Mouse (Mus musculus) urinary bladder, adult 18-20 months (tissue): Measurements from ENCODE around the gene Mst1r.

Experiments used
- DNase-seq, 2 experiments: peaks; one replicate each; pipeline ENCODE4 v3.0.0; 2022; ENCODE audit warnings: low spot score in 2 of 2, mixed read lengths in 2 of 2

The Mst1r gene

DNA sequence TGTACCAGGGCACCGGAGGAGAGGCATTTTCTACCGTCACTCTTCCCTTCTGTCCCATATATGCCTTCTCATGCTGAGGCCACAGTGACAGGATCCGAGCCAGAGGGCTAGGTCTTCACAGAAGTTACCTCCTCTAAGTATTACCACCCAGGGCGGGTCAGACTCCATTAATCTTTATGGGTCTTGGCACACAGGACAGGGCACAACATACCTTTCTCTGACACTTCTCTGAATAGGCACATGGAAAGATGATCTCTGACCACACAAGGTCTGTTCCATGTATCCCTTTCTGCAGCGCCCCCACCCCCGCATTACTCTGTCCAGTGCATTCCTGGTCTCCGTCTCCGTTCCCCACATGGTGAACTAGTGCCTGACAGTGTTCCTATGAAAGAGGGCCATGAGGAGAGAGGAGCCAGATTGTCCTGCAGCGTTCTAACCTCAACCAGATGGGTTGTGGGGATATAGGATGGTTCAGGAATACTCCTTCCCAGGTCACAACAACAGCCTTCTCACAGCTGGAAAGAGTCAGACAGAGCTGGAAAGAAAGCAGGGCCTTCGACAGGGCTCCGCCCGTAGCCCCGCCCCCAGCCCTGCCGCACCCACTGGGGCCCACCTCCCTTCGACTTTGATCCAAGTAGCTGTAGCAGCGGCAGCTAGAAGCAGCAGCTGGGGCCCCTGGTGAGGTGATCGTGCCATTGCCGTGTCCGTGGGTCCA lies at the start of gene Mst1r:
TSS of gene Mst1r (plus strand) at position 622 of the 715 bp plus-strand sequence.
- peak; percentile 78 to 90 for DNase-seq

DNA sequence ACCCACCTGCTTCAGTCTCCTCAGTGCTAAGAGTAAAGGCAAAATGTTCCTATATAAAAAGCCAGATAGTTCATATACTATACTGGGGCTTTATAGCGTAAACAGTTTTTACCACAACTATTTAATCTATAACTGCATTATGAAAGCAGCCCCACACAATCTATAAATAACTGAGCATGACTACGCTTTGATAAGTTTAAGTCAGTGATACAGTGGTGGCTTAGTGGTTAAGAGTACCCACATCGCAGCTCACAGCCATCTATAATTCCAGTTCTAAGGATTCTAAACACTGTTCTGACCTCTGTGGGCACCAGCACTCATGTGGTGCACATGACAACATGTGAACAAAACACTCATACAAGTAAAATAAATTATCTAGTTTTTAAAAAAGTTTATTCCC lies 48.3 kb upstream of the Mst1r start:
- no peak for DNase-seq

DNA sequence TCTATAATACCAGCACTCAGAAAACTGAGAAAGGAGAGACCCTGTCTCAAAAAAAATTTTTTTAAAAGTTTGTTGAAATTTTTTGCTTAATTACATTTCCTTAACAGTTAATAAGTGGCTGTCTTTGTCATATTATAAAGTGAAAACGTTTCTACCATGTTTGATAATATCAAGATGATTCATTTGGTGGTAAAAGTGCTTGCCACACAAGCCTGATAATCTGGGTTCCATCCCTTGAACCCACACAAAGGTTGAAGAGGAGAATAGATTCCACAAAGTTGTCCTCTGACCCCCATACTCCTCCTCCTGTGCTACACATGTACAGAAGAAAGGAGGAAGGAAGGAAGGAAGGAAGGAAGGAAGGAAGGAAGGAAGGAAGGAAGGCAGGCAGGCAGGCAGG lies 42.2 kb upstream of the Mst1r start:
- no peak for DNase-seq

- no peak for DNase-seq
Observed at GRCm38 (mm10) chr9:107866081-107866480, 40.6 kb upstream of the Mst1r start.

DNA sequence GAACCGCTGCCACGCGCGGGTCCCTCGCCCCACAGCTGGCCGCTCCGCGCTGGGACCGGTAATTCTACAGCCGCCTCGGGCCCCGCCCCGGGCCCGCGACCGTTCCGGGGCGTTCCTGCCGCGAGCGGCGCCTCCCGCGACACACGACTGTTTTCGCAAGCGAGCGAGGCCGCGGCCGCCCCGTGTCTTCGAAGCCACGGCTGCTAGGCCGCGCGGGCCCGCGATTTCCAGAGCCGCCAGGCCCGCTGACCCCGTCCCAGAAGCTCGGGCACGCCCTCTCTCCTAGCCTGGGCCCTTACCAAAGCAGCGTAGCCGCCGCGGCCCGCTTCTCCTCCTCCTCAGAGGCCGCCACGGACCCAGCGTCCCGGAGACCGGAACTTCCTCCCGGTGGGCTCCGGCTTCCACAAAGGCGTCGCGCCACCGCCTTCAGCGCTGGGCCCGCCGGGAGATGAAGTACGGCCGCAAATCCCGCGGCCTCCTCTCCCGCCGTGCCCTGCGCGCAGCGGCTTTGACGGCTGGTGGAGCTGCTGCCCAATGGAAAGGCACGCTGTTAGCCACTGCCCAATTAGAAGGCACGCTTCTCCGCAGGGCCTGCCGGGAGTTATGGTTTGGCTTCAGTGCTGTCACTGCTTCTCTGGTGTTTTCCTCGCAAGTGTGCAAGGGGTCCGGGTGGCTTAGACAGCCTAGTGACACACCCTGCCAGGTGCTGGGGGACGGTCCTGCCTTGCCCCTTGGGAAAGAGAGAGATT lies 34.1 kb upstream of the Mst1r start:
- DNase-seq, result peak; percentile 83 to 91

- no peak for DNase-seq
Observed at GRCm38 (mm10) chr9:107873137-107873536, 33.5 kb upstream of the Mst1r start, which contains the start of gene Rbm6. Gene Rbm6, minus strand, starts transcription at chr9:107873237.

- no peak for DNase-seq
Observed at GRCm38 (mm10) chr9:107880411-107880810, 26.3 kb upstream of the Mst1r start.

DNA sequence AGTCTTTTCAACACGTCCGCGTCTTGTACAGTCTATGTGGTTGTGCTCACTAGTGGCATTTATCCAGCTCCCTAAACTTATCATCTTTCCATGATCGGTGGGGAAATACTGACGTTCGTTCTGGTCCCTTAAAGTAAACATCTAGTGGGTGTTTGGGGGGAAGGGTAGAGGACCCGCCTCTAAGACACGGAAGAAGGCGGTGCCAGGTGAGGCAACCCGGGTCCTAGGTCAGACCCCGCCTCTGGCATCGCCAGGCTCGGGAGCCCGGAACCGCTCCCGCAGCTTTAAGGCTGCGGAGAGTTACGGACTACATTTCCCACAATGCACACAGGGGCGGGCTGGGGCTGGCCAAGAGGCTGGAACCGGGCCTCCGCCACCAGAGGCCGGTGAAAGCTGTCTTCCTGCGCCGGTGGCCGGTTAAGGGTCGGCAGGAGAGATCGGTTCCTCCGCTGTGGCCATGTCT lies 18.8 kb upstream of the Mst1r start, which contains the start of gene Mon1a:
TSS of gene Mon1a (plus strand) at position 348 of the 463 bp plus-strand sequence.
- DNase-seq, result peak; percentile 84 to 89

DNA sequence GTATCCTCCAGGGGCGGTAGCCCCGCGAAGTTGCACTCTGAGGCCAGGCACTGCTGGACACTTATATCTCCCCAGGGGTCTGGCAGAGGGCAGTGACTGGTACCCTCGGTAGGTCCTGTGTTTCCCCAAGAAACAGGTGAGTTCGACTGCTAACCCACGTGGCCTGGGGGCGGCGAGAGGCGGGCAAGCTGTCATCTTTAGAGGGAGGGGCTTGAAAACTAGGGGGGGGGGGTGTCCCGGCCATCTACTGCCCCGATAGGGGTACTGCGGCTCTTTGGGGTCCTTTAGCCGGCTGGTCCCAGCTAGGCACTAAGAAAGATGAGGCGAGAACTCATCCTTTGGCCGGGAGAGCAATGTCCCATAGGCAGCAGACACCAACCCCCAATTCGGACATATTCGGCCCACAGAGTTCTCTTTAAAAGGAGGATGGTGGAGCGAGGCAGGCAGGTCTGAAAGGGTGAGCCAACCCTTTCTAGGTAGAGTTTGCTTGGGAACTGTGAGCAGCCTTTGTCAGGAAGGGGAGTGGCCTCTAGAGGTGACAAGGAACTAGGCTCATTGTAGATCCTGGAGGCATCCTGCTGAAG lies 18.3 kb upstream of the Mst1r start:
- DNase-seq, result peak in 1 of 2 experiments; percentile 35

DNA sequence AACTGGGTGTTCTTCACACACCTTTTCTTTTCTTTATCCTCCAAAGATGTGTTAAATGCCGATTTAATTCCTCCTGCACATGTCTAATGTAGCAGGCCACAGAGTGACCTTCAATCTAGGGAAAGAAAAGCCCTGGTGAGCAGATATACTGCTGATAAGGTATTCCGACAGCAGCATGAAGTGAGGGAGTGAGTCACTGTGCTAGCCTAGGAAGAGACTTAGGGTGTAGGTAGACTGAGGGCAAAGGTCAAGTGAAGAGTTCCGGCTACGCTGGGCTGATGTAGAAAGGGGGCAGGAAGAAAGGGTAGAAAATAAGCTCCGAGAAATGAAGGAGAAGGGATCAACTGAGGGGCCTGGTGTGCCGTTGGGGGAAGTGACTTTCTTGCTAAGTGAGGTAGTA lies 16.4 kb upstream of the Mst1r start:
- DNase-seq, result no peak

- no peak for DNase-seq
Observed at GRCm38 (mm10) chr9:107891023-107891422, 15.7 kb upstream of the Mst1r start.

DNA sequence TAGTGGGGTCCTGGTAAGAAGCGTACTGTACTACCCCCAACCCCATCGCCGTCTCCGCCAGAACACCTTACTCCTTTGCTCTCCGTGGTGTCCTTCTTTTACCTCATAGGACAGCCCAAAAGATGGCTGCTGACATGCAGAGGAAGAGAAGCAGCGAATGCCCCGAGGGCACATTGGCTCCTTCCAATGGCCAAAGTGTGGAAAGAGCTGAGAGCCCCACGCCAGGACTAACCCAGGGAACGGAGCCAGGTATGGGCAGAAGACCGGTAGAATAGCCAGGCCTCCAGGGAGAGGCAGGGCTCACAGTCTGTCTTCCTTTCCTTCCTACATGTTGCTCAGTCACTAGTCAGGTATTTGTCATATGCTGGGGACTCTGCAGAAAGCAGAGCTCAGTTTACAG lies 8.1 kb upstream of the Mst1r start:
- DNase-seq, result no peak

DNA sequence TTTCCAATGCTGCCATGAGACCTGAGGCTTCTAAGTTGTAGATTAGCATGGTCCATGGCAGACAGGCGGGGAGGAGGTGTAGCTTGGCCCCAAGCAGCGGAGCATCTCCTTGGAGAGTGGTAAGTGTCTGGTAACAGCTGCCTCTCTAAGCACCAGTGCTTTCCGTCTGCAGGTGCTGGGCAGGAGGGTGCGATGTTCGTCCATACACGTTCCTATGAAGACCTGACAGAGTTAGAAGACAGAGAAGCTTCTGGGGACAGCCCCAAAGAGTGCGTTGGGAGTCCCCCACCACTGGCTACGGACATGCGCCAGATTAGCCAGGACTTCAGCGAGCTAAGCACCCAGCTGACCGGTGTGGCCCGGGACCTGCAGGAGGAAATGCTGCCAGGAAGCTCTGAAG lies 6.8 kb upstream of the Mst1r start:
- no peak for DNase-seq

DNA sequence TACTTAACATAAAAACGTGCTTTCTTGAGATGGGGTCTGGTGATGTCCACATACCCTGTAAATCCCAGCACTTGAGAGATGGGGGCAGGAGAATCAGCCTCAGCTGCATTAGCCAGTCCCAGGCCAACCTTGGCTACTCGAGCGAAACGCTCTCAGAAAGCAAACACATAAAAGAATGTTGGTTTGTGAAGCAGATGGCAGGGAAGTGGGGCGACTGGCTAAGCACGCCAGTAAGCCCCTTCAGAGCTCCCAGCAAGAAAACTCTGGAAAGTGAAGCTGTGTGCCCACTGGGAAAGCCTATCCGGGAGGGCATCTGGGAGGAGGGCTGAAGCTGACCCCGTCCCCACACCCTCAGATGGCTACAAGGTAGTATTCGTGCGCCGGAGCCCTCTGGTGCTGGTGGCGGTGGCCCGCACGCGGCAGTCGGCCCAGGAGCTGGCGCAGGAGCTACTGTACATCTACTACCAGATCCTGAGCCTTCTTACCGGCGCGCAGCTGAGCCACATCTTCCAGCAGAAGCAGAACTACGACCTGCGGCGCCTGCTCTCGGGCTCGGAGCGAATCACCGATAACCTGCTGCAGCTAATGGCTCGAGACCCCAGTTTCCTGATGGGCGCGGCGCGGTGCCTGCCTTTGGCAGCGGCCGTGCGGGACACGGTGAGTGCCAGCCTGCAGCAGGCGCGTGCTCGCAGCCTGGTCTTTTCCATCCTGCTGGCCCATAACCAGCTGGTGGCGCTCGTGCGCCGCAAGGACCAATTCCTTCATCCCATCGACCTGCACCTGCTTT lies 5.6 kb upstream of the Mst1r start:
- DNase-seq, result no peak

- no peak for DNase-seq
Observed at GRCm38 (mm10) chr9:107901627-107901914, 5.1 kb upstream of the Mst1r start.

DNA sequence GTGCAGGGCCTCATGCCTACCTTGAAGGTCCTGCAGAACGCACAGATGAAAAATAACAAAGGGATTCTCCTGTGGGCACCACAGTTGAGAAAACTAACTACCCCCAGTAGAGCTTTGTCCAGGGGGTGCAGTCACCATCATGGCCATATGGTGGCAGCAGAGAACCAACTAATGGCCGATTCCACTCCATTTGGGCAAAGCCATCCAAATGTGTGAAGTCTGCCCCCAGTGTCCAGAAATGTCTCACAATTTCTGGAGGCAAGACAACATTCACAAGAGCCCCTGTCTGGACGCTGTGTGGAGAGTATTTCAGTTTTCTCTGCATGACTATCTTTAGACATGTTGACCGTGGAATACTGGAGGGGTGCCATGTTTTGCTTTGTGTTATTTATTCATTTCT lies 1.9 kb upstream of the Mst1r start:
- DNase-seq, result peak; percentile 80 to 86

GRCm38 (mm10) chr9:107906967-107907800 lies 511 bp downstream of the Mst1r start:
- DNase-seq, result peak in 1 of 2 experiments; percentile 53

GRCm38 (mm10) chr9:107907801-107908120 lies 1.1 kb downstream of the Mst1r start:
- peak in 1 of 2 experiments; percentile 46 for DNase-seq

DNA sequence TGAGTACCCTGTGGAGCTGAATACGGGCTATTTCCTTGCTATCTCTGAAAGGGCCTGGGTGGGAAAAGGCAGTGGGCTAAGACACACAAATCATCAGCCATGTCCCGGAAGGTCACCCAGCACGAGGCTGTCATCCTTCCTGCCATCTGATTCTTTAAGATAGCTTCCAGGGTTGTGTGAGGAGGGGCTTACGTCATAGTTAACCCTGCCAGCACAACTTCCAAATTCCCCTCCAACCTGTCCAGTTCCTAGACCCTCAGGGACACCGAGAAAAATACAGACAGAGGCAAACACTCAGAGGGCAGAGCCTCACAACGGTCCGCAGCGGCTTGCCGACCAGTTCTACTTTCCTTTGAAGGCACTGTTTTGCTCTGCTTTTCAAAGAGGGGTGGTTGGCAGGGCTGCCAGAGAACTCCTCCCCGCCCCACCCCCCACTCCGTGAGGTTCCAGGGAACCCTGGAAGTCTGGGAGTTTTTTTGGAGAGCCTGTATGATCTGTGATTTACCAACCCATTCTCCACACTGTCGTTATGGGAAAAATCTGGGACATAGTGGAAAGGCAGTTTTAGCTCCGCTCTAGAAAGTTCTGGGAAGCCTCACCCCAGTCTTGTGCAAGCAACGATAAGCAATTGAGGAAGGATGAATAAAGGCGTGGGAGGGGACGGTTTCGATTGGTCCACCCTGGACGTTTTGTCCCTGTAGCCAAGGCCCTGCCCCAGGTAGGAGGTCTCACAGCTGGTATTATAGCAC lies 1.9 kb downstream of the Mst1r start:
- DNase-seq, result peak; percentile 54 to 85

- peak; percentile 62 to 79 for DNase-seq
Observed at GRCm38 (mm10) chr9:107910025-107910769, 3.5 kb downstream of the Mst1r start.
